Comparison of ENCODE assay signal across 9 mouse cellular contexts in genomic region chr2:48098931-48099531, GRCm38 (mm10).
A peak's percentile ranks its signal among the peaks of the same experiment; 100 is the strongest.
DNase-seq lines count a peak whose midpoint lies in the region; ATAC-seq and TF ChIP-seq lines count a peak whose summit lies in the region.
"Had no signal": no experiment of that assay in that cellular context is flagged by ENCODE, and none has a peak within 500 bp of the region (broad histone marks: within the 10 kb centered on the region; RNA-seq: fewer than 3 reads in every experiment).

No protein-coding gene starts in this region.

- H3K4me3 ChIP-seq in left cerebral cortex, adult 2 months = no peak overlapping the region
- H3K4me3 ChIP-seq in neural tube, embryonic 13.5 days = no peak overlapping the region
- no peak overlapping the region for H3K4me3 ChIP-seq in heart, embryonic 11.5 days (ENCODE audit: low read depth, low read length)
- H3K4me3 ChIP-seq: heart, embryonic 13.5 days had no signal

- H3K27ac ChIP-seq in left cerebral cortex, adult 2 months = no peak overlapping the region
- peak overlapping the region; percentile 64; the same call in 1 of the 2 replicates for H3K27ac ChIP-seq in neural tube, embryonic 13.5 days (replicated peaks)
- H3K27ac ChIP-seq in heart, embryonic 11.5 days (ENCODE audit: low read depth, low read length) = no peak overlapping the region
- H3K27ac ChIP-seq: heart, embryonic 13.5 days had no signal

- peak; percentile 93 for ATAC-seq in frontal cortex, adult (ENCODE audit: low TSS enrichment)
- peak; percentile 80 for ATAC-seq in neural tube, embryonic 13.5 days (ENCODE audit: low read depth)
- no peak for ATAC-seq in heart, embryonic 11.5 days (replicated peaks; ENCODE audit: insufficient number of reproducible peaks, low FRiP score, low TSS enrichment)
- no peak for ATAC-seq in megakaryocyte, adult 5-6 weeks (ENCODE audit: poor library complexity, severe bottlenecking)

- H3K27me3 ChIP-seq in neural tube, embryonic 13.5 days = no peaks in the 10 kb centered on the region
- H3K27me3 ChIP-seq in heart, embryonic 11.5 days (ENCODE audit: control insufficient read depth, insufficient read depth, low read length) = no peaks in the 10 kb centered on the region
- H3K27me3 ChIP-seq: heart, embryonic 13.5 days had no signal

- intact Hi-C loops in left cerebral cortex, adult 2 months (cut with DNase I) = no loop called here

- H3K4me1 ChIP-seq in neural tube, embryonic 13.5 days (replicated peaks) = peaks cover 20% of the 10 kb centered on the region
- H3K4me1 ChIP-seq in heart, embryonic 11.5 days (ENCODE audit: control insufficient read depth, insufficient read depth, low read length) = 0 out of 2 replicates have a peak, but pooled peaks cover 2% of the 10 kb centered on the region
- H3K4me1 ChIP-seq: heart, embryonic 13.5 days had no signal

- H3K4me2 ChIP-seq in neural tube, embryonic 13.5 days = peak overlapping the region; percentile 1; the same call in 1 of the 2 replicates
- no peak overlapping the region for H3K4me2 ChIP-seq in heart, embryonic 11.5 days
- H3K4me2 ChIP-seq: heart, embryonic 13.5 days had no signal

- H3K9ac ChIP-seq in neural tube, embryonic 13.5 days = no peak overlapping the region
- no peak overlapping the region for H3K9ac ChIP-seq in heart, embryonic 11.5 days (ENCODE audit: low read depth, low read length)
- H3K9ac ChIP-seq: heart, embryonic 13.5 days had no signal

- 19% methylated on average over 8 of the region's 8 CpGs for WGBS in neural tube, embryonic 13.5 days
- 62% methylated on average over 8 of the region's 8 CpGs for WGBS in heart, embryonic 11.5 days (ENCODE audit: insufficient replicate concordance)

- DNase-seq in cerebellum, postnatal 10 days = peak; percentile 72 to 73
- DNase-seq in left cerebral cortex, adult 2 months (ENCODE audit: extremely low spot score in 1 of 2, low spot score in 2 of 2) = peak; percentile 14 to 15
- DNase-seq in spleen, postnatal 4 days (ENCODE audit: low spot score in 2 of 2) = no peak
- DNase-seq in yolk sac, embryonic 10.5 days (ENCODE audit: low spot score) = no peak

- no peaks in the 10 kb centered on the region for H3K9me3 ChIP-seq in neural tube, embryonic 13.5 days
- H3K9me3 ChIP-seq in heart, embryonic 11.5 days (replicated peaks; ENCODE audit: control insufficient read depth, low read length) = no peaks in the 10 kb centered on the region
- H3K9me3 ChIP-seq: heart, embryonic 13.5 days had no signal

- H3K36me3 ChIP-seq in neural tube, embryonic 13.5 days = no peaks in the 10 kb centered on the region
- H3K36me3 ChIP-seq in heart, embryonic 11.5 days (ENCODE audit: control insufficient read depth, insufficient read depth, low read length) = no peaks in the 10 kb centered on the region
- H3K36me3 ChIP-seq: heart, embryonic 13.5 days had no signal

- TF ChIP-seq CTCF in left cerebral cortex, adult 2 months (IDR thresholded peaks at IDR 0.05) = no peak

Comparison
In these comparisons a context has a peak if more than half of its experiments do, and no peak if none do; other contexts are left out.
1. DNase-seq: peak in cerebellum, postnatal 10 days (2 of 2) and left cerebral cortex, adult 2 months (2 of 2); none in spleen, postnatal 4 days (0 of 2) and yolk sac, embryonic 10.5 days (single experiment).
2. ATAC-seq: peak in frontal cortex, adult (single experiment) and neural tube, embryonic 13.5 days (single experiment); none in heart, embryonic 11.5 days (single experiment) and megakaryocyte, adult 5-6 weeks (single experiment).